In genomic region chr12:86241604-86242536, GRCm38 (mm10) we compare ENCODE assay signal across 7 mouse cellular contexts. TPM values are rescaled to one million over a fixed set of nuclear protein-coding genes. Genes with fewer than 3 reads are reported as not detected.
DNase-seq lines count a peak whose midpoint lies in the region; ATAC-seq lines count a peak whose summit lies in the region.

TSS of gene Gpatch2l (plus strand) at chr12:86241858.

- no peaks in the 10 kb centered on the region; the same call in 1 of the 2 replicates for H3K36me3 ChIP-seq in embryonic facial prominence, embryonic 11.5 days (replicated peaks; ENCODE audit: control insufficient read depth, insufficient read depth, low read depth, low read length)
- H3K36me3 ChIP-seq in limb, embryonic 10.5 days, result peaks cover 22% of the 10 kb centered on the region
- peaks cover 24% of the 10 kb centered on the region for H3K36me3 ChIP-seq in midbrain, embryonic 13.5 days

- H3K27me3 ChIP-seq in embryonic facial prominence, embryonic 11.5 days (ENCODE audit: control insufficient read depth, insufficient read depth, low read length), result no peaks in the 10 kb centered on the region
- H3K27me3 ChIP-seq in limb, embryonic 10.5 days (ENCODE audit: low read depth, poor library complexity, severe bottlenecking), result no peaks in the 10 kb centered on the region
- H3K27me3 ChIP-seq in midbrain, embryonic 13.5 days, result no peaks in the 10 kb centered on the region

- WGBS in embryonic facial prominence, embryonic 11.5 days, result 1% methylated on average over 57 of the region's 58 CpGs
- under 1% methylated on average over 58 of the region's 58 CpGs for WGBS in limb, embryonic 10.5 days
- WGBS in midbrain, embryonic 13.5 days, result 1% methylated on average over 58 of the region's 58 CpGs

- no peaks in the 10 kb centered on the region for H3K9me3 ChIP-seq in embryonic facial prominence, embryonic 11.5 days (replicated peaks; ENCODE audit: control insufficient read depth, low read length)
- no peaks in the 10 kb centered on the region for H3K9me3 ChIP-seq in limb, embryonic 10.5 days (replicated peaks)
- no peaks in the 10 kb centered on the region for H3K9me3 ChIP-seq in midbrain, embryonic 13.5 days

- peak; percentile 98 for DNase-seq in adrenal gland, postnatal 14 days
- DNase-seq in embryonic facial prominence, embryonic 11.5 days (ENCODE audit: low spot score), result peak; percentile 98
- DNase-seq in kidney, adult 11 months, result peak; percentile 97
- peak; percentile 97 for DNase-seq in limb, embryonic 10.5 days (ENCODE audit: low spot score)
- DNase-seq in spleen, adult 12 weeks (ENCODE audit: low spot score), result peak; percentile 94

- H3K9ac ChIP-seq in embryonic facial prominence, embryonic 11.5 days (replicated peaks; ENCODE audit: low read length), result peak within 1 kb of the TSS; percentile 81
- peak within 1 kb of the TSS; percentile 89 for H3K9ac ChIP-seq in midbrain, embryonic 13.5 days (replicated peaks)

- peak within 1 kb of the TSS; percentile 91 for H3K4me2 ChIP-seq in embryonic facial prominence, embryonic 11.5 days (ENCODE audit: low read depth, low read length)
- H3K4me2 ChIP-seq in midbrain, embryonic 13.5 days (replicated peaks), result peak within 1 kb of the TSS; percentile 98

- H3K27ac ChIP-seq in embryonic facial prominence, embryonic 11.5 days (replicated peaks; ENCODE audit: low read depth, low read length), result peak within 1 kb of the TSS; percentile 59
- H3K27ac ChIP-seq in limb, embryonic 10.5 days, result peak within 1 kb of the TSS; percentile 91
- peak within 1 kb of the TSS; percentile 81 for H3K27ac ChIP-seq in midbrain, embryonic 13.5 days

- ATAC-seq in embryonic facial prominence, embryonic 11.5 days (replicated peaks; ENCODE audit: insufficient number of reproducible peaks, low FRiP score, low TSS enrichment, low read depth), result peak; percentile 96
- peak; percentile 95 for ATAC-seq in granulocyte monocyte progenitor cell, adult 5-6 weeks (replicated peaks; ENCODE audit: poor library complexity, severe bottlenecking)
- ATAC-seq in midbrain, embryonic 13.5 days, result peak; percentile 99

- no peaks in the 10 kb centered on the region for H3K4me1 ChIP-seq in embryonic facial prominence, embryonic 11.5 days (ENCODE audit: control insufficient read depth, insufficient read depth, low read length)
- peaks cover 14% of the 10 kb centered on the region for H3K4me1 ChIP-seq in limb, embryonic 10.5 days
- H3K4me1 ChIP-seq in midbrain, embryonic 13.5 days (replicated peaks), result peaks cover 48% of the 10 kb centered on the region

- peak within 1 kb of the TSS; percentile 82 for H3K4me3 ChIP-seq in embryonic facial prominence, embryonic 11.5 days (ENCODE audit: low read depth, low read length)
- H3K4me3 ChIP-seq in limb, embryonic 10.5 days, result peak within 1 kb of the TSS; percentile 86
- H3K4me3 ChIP-seq in midbrain, embryonic 13.5 days (replicated peaks), result peak within 1 kb of the TSS; percentile 74

RNA-seq across cellular contexts. Expression of gene Gpatch2l, which starts in this region (rescaled TPM):
- total RNA-seq in adrenal gland, postnatal 14 days (2021), result 23.3 and 25.8 TPM in 2 replicates
- polyA plus RNA-seq in embryonic facial prominence, embryonic 11.5 days (2014; fragmentation: Nextera tagmentation; extraction: Ambion mirVana), result 15.5 and 16.2 TPM in 2 replicates
- total RNA-seq in granulocyte monocyte progenitor cell, adult 5-6 weeks (2014; fragmentation: Nextera tagmentation), result 17.0 and 29.2 TPM in 2 replicates
- total RNA-seq in granulocyte monocyte progenitor cell, adult 5-6 weeks (2017), result 22.0 and 23.3 TPM in 2 replicates
- 14.9 and 18.0 TPM in 2 replicates for polyA plus RNA-seq in limb, embryonic 10.5 days (2016; fragmentation: Nextera tagmentation; extraction: Ambion mirVana)
- 26.7 and 27.2 TPM in 2 replicates for polyA plus RNA-seq in midbrain, embryonic 13.5 days (2015; fragmentation: Nextera tagmentation; extraction: Ambion mirVana)

Comparison
In these comparisons a context has a peak if more than half of its experiments do, and no peak if none do; other contexts are left out.
1. Peak in every context shown above with its lines: DNase-seq, ATAC-seq, H3K4me3 ChIP-seq and H3K27ac ChIP-seq.